Mouse (Mus musculus): ENCODE results near the gene Lars2. TPM values are rescaled to one million over a fixed set of nuclear protein-coding genes. Genes with fewer than 3 reads are reported as not detected.

The Lars2 gene
- total RNA-seq, 1 experiment = 28,940 TPM

DNA sequence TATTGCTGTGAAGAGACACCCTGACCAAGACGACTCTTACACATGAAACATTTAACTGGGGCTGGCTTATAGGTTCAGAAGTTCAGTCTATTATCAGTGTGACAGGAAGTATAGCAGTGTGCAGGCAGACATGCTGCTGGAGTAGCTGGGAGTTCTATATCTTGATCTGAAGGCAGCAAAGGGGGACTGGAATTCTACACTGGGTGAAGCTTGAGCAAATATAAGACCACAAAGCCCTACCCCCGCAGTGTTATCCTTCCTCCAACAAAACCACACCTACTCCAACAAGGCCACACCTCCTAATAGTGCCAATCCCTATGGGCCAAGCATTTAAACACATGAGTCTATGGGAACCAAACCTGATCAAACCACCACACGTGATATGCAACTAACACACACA is 85.0 kb downstream of the Lars2 start:
- no peak overlapping the region for H3K9ac ChIP-seq (ENCODE audit: insufficient read depth, low read depth, low read length, poor library complexity, severe bottlenecking)
- TF ChIP-seq HCFC1 (IDR thresholded peaks at IDR 0.05; ENCODE audit: borderline replicate concordance, insufficient read depth, low read length) = no peak
- TF ChIP-seq ZC3H11A (IDR thresholded peaks at IDR 0.05; ENCODE audit: borderline replicate concordance, low read depth, low read length) = no peak
- no peak for TF ChIP-seq ZNF384 (IDR thresholded peaks at IDR 0.05; ENCODE audit: low read depth, low read length)
- no peak for TF ChIP-seq CHD2 (IDR thresholded peaks at IDR 0.05; ENCODE audit: low read depth, low read length)
- TF ChIP-seq MAFK (IDR thresholded peaks at IDR 0.05; ENCODE audit: insufficient read depth, low read depth, low read length) = no peak
- peaks cover 0 to 1% of the 10 kb centered on the region in 2 experiments; a peak in 1 of 4 replicates for H3K4me1 ChIP-seq (ENCODE audit: control insufficient read depth in 2 of 2, insufficient read depth in 2 of 2, low read length in 2 of 2, poor library complexity in 1 of 2)
- no peak overlapping the region for H3K27ac ChIP-seq (ENCODE audit: insufficient read depth, low read depth, low read length, poor library complexity, severe bottlenecking)
- no peaks in the 10 kb centered on the region for H3K9me3 ChIP-seq (ENCODE audit: control insufficient read depth, insufficient read depth, low read depth, low read length)
- in situ Hi-C loops (cut with MboI; ENCODE audit: low sequenced_read_pairs in 2 of 2, unreplicated experiment in 2 of 2) = no loop called here
- H3K36me3 ChIP-seq (ENCODE audit: control insufficient read depth, insufficient read depth, low read length, poor library complexity, severe bottlenecking) = no peaks in the 10 kb centered on the region; the same call in 1 of the 2 replicates
- H3K4me3 ChIP-seq (ENCODE audit: insufficient read depth in 1 of 2, low read depth in 1 of 2, low read length in 2 of 2, poor library complexity in 1 of 2, severe bottlenecking in 1 of 2) = no peak overlapping the region
- no peak for DNase-seq (ENCODE audit: low read depth, low spot score)

GRCm38 (mm10) chr9:123456634-123457602 is 90.2 kb downstream of the Lars2 start:
- no peaks in the 10 kb centered on the region; the same call in 1 of the 2 replicates for H3K36me3 ChIP-seq (ENCODE audit: control insufficient read depth, insufficient read depth, low read length, poor library complexity, severe bottlenecking)
- H3K27ac ChIP-seq (ENCODE audit: insufficient read depth, low read depth, low read length, poor library complexity, severe bottlenecking) = no peak overlapping the region
- H3K9me3 ChIP-seq (ENCODE audit: control insufficient read depth, insufficient read depth, low read depth, low read length) = no peaks in the 10 kb centered on the region
- H3K9ac ChIP-seq (ENCODE audit: insufficient read depth, low read depth, low read length, poor library complexity, severe bottlenecking) = no peak overlapping the region
- H3K4me1 ChIP-seq (ENCODE audit: control insufficient read depth in 2 of 2, insufficient read depth in 2 of 2, low read length in 2 of 2, poor library complexity in 1 of 2) = peaks cover 0 to 4% of the 10 kb centered on the region in 2 experiments; a peak in 1 of 4 replicates
- no peak for DNase-seq (ENCODE audit: low read depth, low spot score)
- no peak for TF ChIP-seq ZC3H11A (IDR thresholded peaks at IDR 0.05; ENCODE audit: borderline replicate concordance, low read depth, low read length)
- no peak for TF ChIP-seq ZNF384 (IDR thresholded peaks at IDR 0.05; ENCODE audit: low read depth, low read length)
- TF ChIP-seq MAFK (IDR thresholded peaks at IDR 0.05; ENCODE audit: insufficient read depth, low read depth, low read length) = no peak
- TF ChIP-seq HCFC1 (IDR thresholded peaks at IDR 0.05; ENCODE audit: borderline replicate concordance, insufficient read depth, low read length) = no peak
- no peak for TF ChIP-seq CHD2 (IDR thresholded peaks at IDR 0.05; ENCODE audit: low read depth, low read length)
- no peak overlapping the region for H3K4me3 ChIP-seq (ENCODE audit: insufficient read depth in 1 of 2, low read depth in 1 of 2, low read length in 2 of 2, poor library complexity in 1 of 2, severe bottlenecking in 1 of 2)
- in situ Hi-C loops (cut with MboI; ENCODE audit: low sequenced_read_pairs in 2 of 2, unreplicated experiment in 2 of 2) = no loop called here

DNA sequence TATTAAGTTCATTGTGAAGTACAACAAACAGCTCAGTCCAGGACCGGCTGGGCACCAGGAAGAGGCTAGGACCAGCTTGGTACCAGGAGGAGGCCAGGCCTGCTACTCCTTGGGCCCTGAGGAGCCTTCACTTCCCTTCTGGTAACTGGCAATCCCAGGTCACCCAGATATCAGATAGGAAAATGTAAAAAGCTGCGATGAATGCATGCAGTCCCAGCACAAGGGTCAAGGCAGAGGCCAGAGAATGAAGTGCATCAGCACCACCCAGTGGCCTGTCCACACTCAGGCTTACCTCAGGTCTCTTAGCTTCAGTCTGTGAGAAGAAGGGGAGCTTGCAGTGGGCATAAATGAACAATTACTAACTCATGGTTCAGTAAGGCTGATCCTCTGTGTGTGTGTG is 90.9 kb downstream of the Lars2 start:
- in situ Hi-C loops (cut with MboI; ENCODE audit: low sequenced_read_pairs in 2 of 2, unreplicated experiment in 2 of 2) = no loop called here
- Histone ChIP-seq H3K36me3 (ENCODE audit: control insufficient read depth, insufficient read depth, low read length, poor library complexity, severe bottlenecking) (no peaks in the 10 kb centered on the region; the same call in 1 of the 2 replicates), H3K4me1 (ENCODE audit: control insufficient read depth in 2 of 2, insufficient read depth in 2 of 2, low read length in 2 of 2, poor library complexity in 1 of 2) (peaks cover 0 to 4% of the 10 kb centered on the region in 2 experiments; a peak in 1 of 4 replicates), H3K9ac (ENCODE audit: insufficient read depth, low read depth, low read length, poor library complexity, severe bottlenecking) (no peak overlapping the region), H3K4me3 (ENCODE audit: insufficient read depth in 1 of 2, low read depth in 1 of 2, low read length in 2 of 2, poor library complexity in 1 of 2, severe bottlenecking in 1 of 2) (no peak overlapping the region), H3K27ac (ENCODE audit: insufficient read depth, low read depth, low read length, poor library complexity, severe bottlenecking) (no peak overlapping the region), H3K9me3 (ENCODE audit: control insufficient read depth, insufficient read depth, low read depth, low read length) (no peaks in the 10 kb centered on the region)
- no peak for TF ChIP-seq ZC3H11A (IDR thresholded peaks at IDR 0.05; ENCODE audit: borderline replicate concordance, low read depth, low read length)
- TF ChIP-seq CHD2 (IDR thresholded peaks at IDR 0.05; ENCODE audit: low read depth, low read length) = no peak
- TF ChIP-seq MAFK (IDR thresholded peaks at IDR 0.05; ENCODE audit: insufficient read depth, low read depth, low read length) = no peak
- TF ChIP-seq HCFC1 (IDR thresholded peaks at IDR 0.05; ENCODE audit: borderline replicate concordance, insufficient read depth, low read length) = no peak
- TF ChIP-seq ZNF384 (IDR thresholded peaks at IDR 0.05; ENCODE audit: low read depth, low read length) = no peak
- DNase-seq (ENCODE audit: low read depth, low spot score) = no peak

GRCm38 (mm10) chr9:123467141-123467620 is 100.5 kb downstream of the Lars2 start:
- Histone ChIP-seq H3K27ac (ENCODE audit: insufficient read depth, low read depth, low read length, poor library complexity, severe bottlenecking) (no peak overlapping the region), H3K36me3 (ENCODE audit: control insufficient read depth, insufficient read depth, low read length, poor library complexity, severe bottlenecking) (no peaks in the 10 kb centered on the region), H3K9ac (ENCODE audit: insufficient read depth, low read depth, low read length, poor library complexity, severe bottlenecking) (no peak overlapping the region), H3K9me3 (ENCODE audit: control insufficient read depth, insufficient read depth, low read depth, low read length) (no peaks in the 10 kb centered on the region), H3K4me3 (ENCODE audit: insufficient read depth in 1 of 2, low read depth in 1 of 2, low read length in 2 of 2, poor library complexity in 1 of 2, severe bottlenecking in 1 of 2) (no peak overlapping the region), H3K4me1 (ENCODE audit: control insufficient read depth in 2 of 2, insufficient read depth in 2 of 2, low read length in 2 of 2, poor library complexity in 1 of 2) (no peaks in the 10 kb centered on the region)
- DNase-seq (ENCODE audit: low read depth, low spot score) = no peak
- TF ChIP-seq CHD2 (IDR thresholded peaks at IDR 0.05; ENCODE audit: low read depth, low read length) = no peak
- no peak for TF ChIP-seq MAFK (IDR thresholded peaks at IDR 0.05; ENCODE audit: insufficient read depth, low read depth, low read length)
- TF ChIP-seq HCFC1 (IDR thresholded peaks at IDR 0.05; ENCODE audit: borderline replicate concordance, insufficient read depth, low read length) = no peak
- no peak for TF ChIP-seq ZC3H11A (IDR thresholded peaks at IDR 0.05; ENCODE audit: borderline replicate concordance, low read depth, low read length)
- TF ChIP-seq ZNF384 (IDR thresholded peaks at IDR 0.05; ENCODE audit: low read depth, low read length) = no peak
- in situ Hi-C loops (cut with MboI; ENCODE audit: low sequenced_read_pairs in 2 of 2, unreplicated experiment in 2 of 2) = no loop called here
